Mouse (Mus musculus) kidney, adult 8-10 months (tissue): ENCODE measurements around the gene Fkbp4.

Experiments
- DNase-seq, 2 experiments: peaks; one replicate each; pipeline ENCODE4 v3.0.0; 2022

The Fkbp4 gene

GRCm38 (mm10) chr6:128436356-128437005 is 2.0 kb downstream of the Fkbp4 start:
- DNase-seq, result no peak

- peak; percentile 84 to 87 for DNase-seq
Observed at GRCm38 (mm10) chr6:128435474-128435873, 3.0 kb downstream of the Fkbp4 start.

GRCm38 (mm10) chr6:128433566-128433965 is 4.9 kb downstream of the Fkbp4 start:
- no peak for DNase-seq

GRCm38 (mm10) chr6:128432356-128432915 is 6.0 kb downstream of the Fkbp4 start:
- no peak for DNase-seq

- no peak for DNase-seq
Observed at GRCm38 (mm10) chr6:128429826-128430225, 8.7 kb downstream of the Fkbp4 start.

GRCm38 (mm10) chr6:128429300-128429699 is 9.2 kb downstream of the Fkbp4 start:
- DNase-seq, result no peak

- no peak for DNase-seq
Observed at GRCm38 (mm10) chr6:128427571-128427970, 10.9 kb downstream of the Fkbp4 start.

- no peak for DNase-seq
Observed at GRCm38 (mm10) chr6:128425046-128425445, 13.4 kb downstream of the Fkbp4 start.

- DNase-seq, result peak; percentile 96 to 97
Observed at GRCm38 (mm10) chr6:128424269-128425019, 14.0 kb downstream of the Fkbp4 start, which contains the start of gene Itfg2. Gene Itfg2 (minus strand): TSS chr6:128424931.

- DNase-seq, result no peak
Observed at GRCm38 (mm10) chr6:128423496-128424268, 14.8 kb downstream of the Fkbp4 start.

- no peak for DNase-seq
Observed at GRCm38 (mm10) chr6:128421480-128421879, 17.0 kb downstream of the Fkbp4 start.

- no peak for DNase-seq
Observed at GRCm38 (mm10) chr6:128421036-128421435, 17.4 kb downstream of the Fkbp4 start.

- no peak for DNase-seq
Observed at GRCm38 (mm10) chr6:128418076-128418475, 20.4 kb downstream of the Fkbp4 start.

- DNase-seq, result no peak
Observed at GRCm38 (mm10) chr6:128416169-128416568, 22.3 kb downstream of the Fkbp4 start.

- peak; percentile 52 to 88 for DNase-seq
Observed at GRCm38 (mm10) chr6:128411115-128411514, 27.4 kb downstream of the Fkbp4 start.

GRCm38 (mm10) chr6:128410305-128410704 is 28.2 kb downstream of the Fkbp4 start:
- no peak for DNase-seq

GRCm38 (mm10) chr6:128408544-128409125 is 29.8 kb downstream of the Fkbp4 start:
- DNase-seq, result peak; percentile 22 to 25

- no peak for DNase-seq
Observed at GRCm38 (mm10) chr6:128404708-128405107, 33.8 kb downstream of the Fkbp4 start.

GRCm38 (mm10) chr6:128399421-128400185 is 38.9 kb downstream of the Fkbp4 start:
- DNase-seq, result peak; percentile 20 to 23

GRCm38 (mm10) chr6:128398996-128399395 is 39.5 kb downstream of the Fkbp4 start, which contains the start of gene Nrip2:
Gene Nrip2 (plus strand): TSS chr6:128399296.
- DNase-seq, result no peak

- DNase-seq, result peak; percentile 80 to 81
Observed at GRCm38 (mm10) chr6:128397574-128398261, 40.8 kb downstream of the Fkbp4 start.
